Mouse (Mus musculus): ENCODE results near the gene Spon2.

DNA sequence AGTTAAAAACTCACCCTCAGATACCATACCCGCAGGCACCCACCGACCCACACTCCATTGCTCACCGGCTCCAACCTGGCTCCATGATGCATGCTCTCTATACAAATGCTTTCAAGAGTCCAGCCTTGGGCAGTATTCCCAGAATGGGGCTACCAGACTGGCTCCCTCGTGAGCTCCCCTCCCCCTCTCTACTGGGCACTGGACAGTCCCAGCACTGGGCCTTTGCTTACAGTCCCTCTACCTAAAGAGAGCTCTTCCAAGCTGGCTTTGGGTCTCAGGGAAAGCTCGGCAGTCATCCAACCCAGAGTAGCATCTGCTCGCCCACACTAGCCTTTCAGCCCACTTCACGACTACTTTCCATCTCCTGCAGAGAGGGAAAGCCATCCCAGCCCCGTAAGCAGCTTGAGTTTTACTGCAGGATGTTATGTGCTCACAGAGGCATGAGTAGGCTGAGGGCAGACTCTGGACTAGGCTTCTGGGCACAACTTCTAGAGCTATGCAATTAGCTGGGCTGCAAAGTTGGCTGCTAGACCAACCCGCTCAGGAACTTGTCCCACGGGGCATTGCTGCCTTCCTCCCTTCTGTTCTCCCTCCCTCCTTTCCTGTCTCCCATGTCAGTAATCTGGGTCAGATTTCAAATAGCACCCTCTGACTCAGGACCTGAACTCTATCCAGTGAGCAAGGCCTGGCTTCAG lies 2.2 kb upstream of the Spon2 start:
- TF ChIP-seq CTCF (IDR thresholded peaks at IDR 0.05) (no peak), EP300 (IDR thresholded peaks at IDR 0.05) (no peak)

All from lung, postnatal 0 days (tissue).